Mouse (Mus musculus): Measurements from ENCODE around the gene Ltf. TPM values are rescaled to one million over a fixed set of nuclear protein-coding genes. Genes with fewer than 3 reads are reported as not detected.

Ltf gene
- total and polyA plus RNA-seq, 2 experiments from 2014 or later: 0.72 to 25.2 TPM

- ATAC-seq (ENCODE audit: insufficient read depth, low read depth): no peak
- Histone ChIP-seq H3K36me3 (replicated peaks; ENCODE audit: control insufficient read depth, insufficient read depth, low read length) (no peaks in the 10 kb centered on the region), H3K4me3 (ENCODE audit: low read depth, low read length) (peak overlapping the region; percentile 55), H3K27ac (ENCODE audit: low read depth) (no peak overlapping the region), H3K9ac (replicated peaks; ENCODE audit: low read depth, low read length) (no peak overlapping the region), H3K4me2 (ENCODE audit: low read depth, low read length) (peak overlapping the region; percentile 85), H3K27me3 (ENCODE audit: control insufficient read depth, insufficient read depth, low read length) (no peaks in the 10 kb centered on the region), H3K9me3 (replicated peaks; ENCODE audit: control insufficient read depth, low read length) (no peaks in the 10 kb centered on the region), H3K4me1 (ENCODE audit: control insufficient read depth, insufficient read depth) (peaks cover 34% of the 10 kb centered on the region)
- WGBS: 47% methylated on average over 9 of the region's 9 CpGs
- no peak for DNase-seq (ENCODE audit: low spot score)
- no peak for TF ChIP-seq EP300 (IDR thresholded peaks at IDR 0.05; ENCODE audit: low read depth)
- no peak for TF ChIP-seq CTCF (IDR thresholded peaks at IDR 0.05; ENCODE audit: low read depth)
Measured at GRCm38 (mm10) chr9:111054923-111055322, 35.9 kb downstream of the Ltf start.

DNA sequence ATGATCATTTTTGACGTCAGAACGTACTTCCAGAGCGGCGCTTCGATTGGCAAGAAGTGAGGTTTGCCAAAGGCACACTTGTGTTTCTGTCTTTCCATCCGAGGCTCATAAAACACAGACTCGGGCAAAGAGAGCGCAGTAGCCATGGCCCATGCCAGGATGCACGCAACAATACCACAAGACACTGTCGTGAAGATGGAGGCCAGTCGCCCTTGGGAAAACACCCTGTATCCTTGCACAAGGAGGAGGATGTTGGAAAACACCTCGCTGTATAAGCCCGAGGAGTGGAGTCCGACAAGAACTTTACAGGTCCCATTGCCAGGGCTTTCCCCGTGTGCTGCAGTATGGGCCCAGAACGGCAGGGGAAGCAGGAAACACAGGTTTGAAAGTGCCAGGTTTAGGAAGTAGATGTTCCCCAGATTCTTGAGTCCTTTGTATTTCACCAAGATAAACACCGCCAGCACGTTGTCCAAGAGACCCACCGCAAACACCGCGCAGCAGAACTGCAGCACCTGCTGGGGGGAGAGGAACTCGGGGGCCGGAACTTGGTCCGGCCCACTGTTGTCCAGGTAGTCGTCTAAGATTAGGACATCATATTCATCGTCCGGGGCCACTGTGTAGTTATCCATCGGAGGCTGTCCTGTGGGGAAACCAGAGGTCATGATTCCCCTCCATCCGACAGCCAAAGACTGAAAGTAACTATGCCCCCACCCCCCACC is 36.9 kb downstream of the Ltf start:
- TF ChIP-seq CTCF (IDR thresholded peaks at IDR 0.05; ENCODE audit: low read depth) (no peak), EP300 (IDR thresholded peaks at IDR 0.05; ENCODE audit: low read depth) (no peak)
- Histone ChIP-seq H3K27ac (ENCODE audit: low read depth) (peak overlapping the region; percentile 69), H3K4me2 (ENCODE audit: low read depth, low read length) (peak overlapping the region; percentile 85), H3K27me3 (ENCODE audit: control insufficient read depth, insufficient read depth, low read length) (no peaks in the 10 kb centered on the region), H3K9me3 (replicated peaks; ENCODE audit: control insufficient read depth, low read length) (no peaks in the 10 kb centered on the region), H3K4me3 (ENCODE audit: low read depth, low read length) (peak overlapping the region; percentile 55), H3K36me3 (replicated peaks; ENCODE audit: control insufficient read depth, insufficient read depth, low read length) (no peaks in the 10 kb centered on the region), H3K9ac (replicated peaks; ENCODE audit: low read depth, low read length) (peak overlapping the region; percentile 52), H3K4me1 (ENCODE audit: control insufficient read depth, insufficient read depth) (peaks cover 32% of the 10 kb centered on the region)
- WGBS: 48% methylated on average over 29 of the region's 29 CpGs
- ATAC-seq (ENCODE audit: insufficient read depth, low read depth) (no peak), DNase-seq (ENCODE audit: low spot score) (no peak)

- peak overlapping the region; percentile 85 for H3K4me2 ChIP-seq (ENCODE audit: low read depth, low read length)
- no peak for ATAC-seq (ENCODE audit: insufficient read depth, low read depth)
- WGBS: under 1% methylated on average over 11 of the region's 11 CpGs
Measured at GRCm38 (mm10) chr9:111056519-111056797, 37.4 kb downstream of the Ltf start.

DNA sequence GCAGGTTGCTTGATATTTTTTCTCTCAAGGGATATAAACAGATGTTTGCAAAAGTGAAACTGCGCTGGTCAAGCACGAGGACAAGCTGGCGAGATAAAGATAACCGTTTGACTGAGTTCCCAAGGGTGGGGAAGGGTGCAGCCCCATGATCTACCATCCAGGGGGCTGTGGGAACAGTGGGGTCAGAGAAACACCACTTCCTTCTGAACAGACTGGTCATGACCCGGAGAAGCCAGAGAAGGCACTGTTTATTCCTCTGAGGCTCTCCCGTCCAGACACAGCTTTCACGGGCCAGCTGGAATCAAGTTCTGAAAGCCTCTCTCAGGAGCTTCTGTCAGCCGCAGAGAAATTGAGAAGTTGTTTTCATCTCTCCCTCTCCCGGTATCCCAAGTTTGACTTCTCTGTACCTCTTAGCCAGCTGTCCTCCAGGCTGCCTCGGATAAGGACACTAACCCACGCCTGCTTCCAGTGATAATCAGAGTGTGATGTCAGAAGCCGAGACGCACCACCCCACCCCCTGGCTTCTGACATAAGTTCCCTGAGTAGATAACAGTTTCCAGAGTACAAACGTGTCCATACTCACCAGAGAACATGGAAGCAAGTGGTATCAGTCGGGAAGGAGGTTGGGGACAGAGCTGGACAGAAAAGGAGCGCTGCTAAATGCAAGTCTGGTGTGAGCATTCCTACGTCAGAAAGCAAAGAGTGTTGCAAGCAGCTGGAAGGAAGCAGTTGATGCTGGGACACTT is 37.9 kb downstream of the Ltf start, which contains the start of gene Ccrl2:
Gene Ccrl2, minus strand, starts transcription at position 722 of the 746 bp plus-strand sequence.
- under 1% methylated on average over 17 of the region's 17 CpGs for WGBS
- ATAC-seq (ENCODE audit: insufficient read depth, low read depth): peak; percentile 73
- peak within 1 kb of the TSS; percentile 85 for H3K4me2 ChIP-seq (ENCODE audit: low read depth, low read length)
- peaks cover 23% of the 10 kb centered on the region; the same call in 1 of the 2 replicates for H3K4me1 ChIP-seq (ENCODE audit: control insufficient read depth, insufficient read depth)
- no peak for TF ChIP-seq EP300 (IDR thresholded peaks at IDR 0.05; ENCODE audit: low read depth)
- TF ChIP-seq CTCF (IDR thresholded peaks at IDR 0.05; ENCODE audit: low read depth): no peak
- peak; percentile 80 for DNase-seq (ENCODE audit: low spot score)
- H3K27me3 ChIP-seq (ENCODE audit: control insufficient read depth, insufficient read depth, low read length): no peaks in the 10 kb centered on the region
- H3K27ac ChIP-seq (ENCODE audit: low read depth): peak within 1 kb of the TSS; percentile 69
- peak within 1 kb of the TSS; percentile 55 for H3K4me3 ChIP-seq (ENCODE audit: low read depth, low read length)
- no peaks in the 10 kb centered on the region for H3K9me3 ChIP-seq (replicated peaks; ENCODE audit: control insufficient read depth, low read length)
- H3K36me3 ChIP-seq (replicated peaks; ENCODE audit: control insufficient read depth, insufficient read depth, low read length): no peaks in the 10 kb centered on the region
- peak within 1 kb of the TSS; percentile 52 for H3K9ac ChIP-seq (replicated peaks; ENCODE audit: low read depth, low read length)

More at GRCm38 (mm10) chr9:111056519-111056797, 37.4 kb downstream of the Ltf start:
- TF ChIP-seq EP300 (IDR thresholded peaks at IDR 0.05; ENCODE audit: low read depth) (no peak), CTCF (IDR thresholded peaks at IDR 0.05; ENCODE audit: low read depth) (no peak)
- Histone ChIP-seq H3K4me1 (ENCODE audit: control insufficient read depth, insufficient read depth) (peaks cover 27% of the 10 kb centered on the region), H3K4me3 (ENCODE audit: low read depth, low read length) (peak overlapping the region; percentile 55), H3K9ac (replicated peaks; ENCODE audit: low read depth, low read length) (peak overlapping the region; percentile 52), H3K36me3 (replicated peaks; ENCODE audit: control insufficient read depth, insufficient read depth, low read length) (no peaks in the 10 kb centered on the region), H3K9me3 (replicated peaks; ENCODE audit: control insufficient read depth, low read length) (no peaks in the 10 kb centered on the region), H3K27me3 (ENCODE audit: control insufficient read depth, insufficient read depth, low read length) (no peaks in the 10 kb centered on the region), H3K27ac (ENCODE audit: low read depth) (peak overlapping the region; percentile 69)
- peak; percentile 38 for DNase-seq (ENCODE audit: low spot score)

GRCm38 (mm10) chr9:111057544-111058370 is 38.7 kb downstream of the Ltf start:
- Histone ChIP-seq H3K4me2 (ENCODE audit: low read depth, low read length) (peak overlapping the region; percentile 85), H3K9me3 (replicated peaks; ENCODE audit: control insufficient read depth, low read length) (no peaks in the 10 kb centered on the region), H3K4me1 (ENCODE audit: control insufficient read depth, insufficient read depth) (peaks cover 22% of the 10 kb centered on the region; the same call in 1 of the 2 replicates), H3K27me3 (ENCODE audit: control insufficient read depth, insufficient read depth, low read length) (no peaks in the 10 kb centered on the region), H3K9ac (replicated peaks; ENCODE audit: low read depth, low read length) (peak overlapping the region; percentile 52; the same call in 1 of the 2 replicates), H3K27ac (ENCODE audit: low read depth) (peak overlapping the region; percentile 69), H3K36me3 (replicated peaks; ENCODE audit: control insufficient read depth, insufficient read depth, low read length) (no peaks in the 10 kb centered on the region), H3K4me3 (ENCODE audit: low read depth, low read length) (peak overlapping the region; percentile 55)
- TF ChIP-seq EP300 (IDR thresholded peaks at IDR 0.05; ENCODE audit: low read depth): no peak
- TF ChIP-seq CTCF (IDR thresholded peaks at IDR 0.05; ENCODE audit: low read depth): no peak
- WGBS: 43% methylated on average over 14 of the region's 14 CpGs
- no peak for DNase-seq (ENCODE audit: low spot score)
- ATAC-seq (ENCODE audit: insufficient read depth, low read depth): peak; percentile 39; the same call in 1 of the 2 replicates
